Mouse (Mus musculus): ENCODE measurements around the gene Sh3bp5.

The Sh3bp5 gene

GRCm38 (mm10) chr14:31432424-31432823 lies 3.5 kb downstream of the Sh3bp5 start:
- no peak for DNase-seq

DNA sequence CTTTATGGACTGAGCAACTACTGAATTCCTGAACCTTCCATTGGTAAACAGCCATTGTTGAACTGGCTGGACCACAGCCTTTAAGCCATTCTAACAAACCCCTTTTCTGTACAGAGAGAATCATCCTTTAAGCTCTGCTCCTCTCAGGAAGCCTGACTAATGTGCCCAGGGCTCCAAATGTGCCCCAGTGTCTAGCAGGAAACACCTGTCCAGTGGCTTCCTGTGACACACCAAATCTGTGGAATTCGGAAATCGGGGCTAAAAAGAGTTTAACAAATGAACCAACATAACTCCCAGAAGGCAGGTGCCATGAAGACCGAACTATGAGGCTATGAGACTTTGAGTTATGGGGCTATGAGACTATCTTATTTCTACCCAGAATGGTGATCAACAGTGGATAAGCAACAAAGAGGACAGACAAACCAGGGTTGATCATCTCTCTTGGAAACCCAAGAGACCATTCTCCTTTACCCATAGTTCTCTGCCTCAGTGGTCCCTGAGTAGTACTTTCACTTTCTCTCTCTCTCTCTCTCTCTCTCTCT lies 4.0 kb downstream of the Sh3bp5 start:
- DNase-seq, result no peak

DNA sequence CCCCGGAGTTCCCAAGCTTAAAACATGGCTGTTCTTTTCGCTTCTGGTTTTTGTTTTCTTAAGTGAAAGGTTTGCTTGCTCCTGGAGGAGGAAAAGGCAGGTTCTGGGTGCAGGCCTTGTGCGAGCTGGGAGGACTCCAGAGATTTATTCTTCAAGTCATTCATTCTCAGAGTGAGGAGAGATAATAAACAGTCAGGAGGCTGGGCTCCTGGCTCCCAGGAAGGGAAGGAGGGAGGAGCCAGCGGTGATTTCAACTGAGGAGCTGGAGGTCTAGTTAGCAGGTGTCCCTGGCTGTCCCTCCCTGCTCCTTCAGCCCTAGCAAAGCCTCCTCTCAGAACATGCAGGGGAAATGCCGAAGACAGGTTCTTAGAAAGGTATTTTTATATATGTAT lies 6.9 kb downstream of the Sh3bp5 start:
- DNase-seq, result no peak

- no peak for DNase-seq
Measured at GRCm38 (mm10) chr14:31428211-31429003, 7.5 kb downstream of the Sh3bp5 start.

DNA sequence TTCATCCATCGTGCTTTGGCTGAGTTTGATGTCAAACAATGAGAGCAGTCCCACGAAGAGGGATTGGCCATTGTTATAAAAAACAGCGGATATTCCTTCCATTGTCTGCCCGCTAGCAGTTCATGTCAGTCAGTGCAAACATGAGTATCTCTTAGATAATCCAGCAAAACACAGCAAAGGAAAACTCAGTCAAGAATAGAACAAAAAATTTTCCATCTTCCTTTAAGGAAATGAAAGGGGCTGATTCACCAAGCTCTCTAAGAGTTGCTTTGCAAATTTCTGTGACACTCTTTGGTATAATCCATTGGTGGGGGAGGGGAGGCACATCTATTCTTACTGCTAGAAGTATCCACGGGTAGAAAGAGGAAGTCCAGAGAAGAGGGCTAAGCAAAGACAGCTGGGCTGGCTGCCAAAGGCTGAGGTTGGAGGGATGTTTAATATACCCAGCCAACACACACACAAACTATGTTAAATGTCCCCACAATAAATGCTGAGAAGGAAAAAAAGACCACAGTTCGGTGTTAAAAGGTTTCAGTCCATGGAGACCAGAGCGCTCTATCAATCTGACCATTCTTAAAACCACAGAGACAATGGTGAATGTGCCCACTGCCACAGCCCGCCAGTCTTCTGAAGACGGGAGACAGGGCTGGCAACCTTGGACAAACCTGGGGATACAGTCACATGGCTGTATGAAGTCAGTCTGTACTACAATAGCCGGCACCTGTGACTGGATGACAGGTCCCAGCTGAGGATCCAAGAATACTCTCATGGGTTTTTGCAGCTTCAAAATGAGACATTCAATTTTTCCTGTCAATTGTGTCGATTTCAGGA lies 12.7 kb downstream of the Sh3bp5 start:
- DNase-seq, result no peak

GRCm38 (mm10) chr14:31422395-31422794 lies 13.5 kb downstream of the Sh3bp5 start:
- DNase-seq, result no peak

GRCm38 (mm10) chr14:31421509-31422295 lies 14.2 kb downstream of the Sh3bp5 start:
- DNase-seq, result no peak

DNA sequence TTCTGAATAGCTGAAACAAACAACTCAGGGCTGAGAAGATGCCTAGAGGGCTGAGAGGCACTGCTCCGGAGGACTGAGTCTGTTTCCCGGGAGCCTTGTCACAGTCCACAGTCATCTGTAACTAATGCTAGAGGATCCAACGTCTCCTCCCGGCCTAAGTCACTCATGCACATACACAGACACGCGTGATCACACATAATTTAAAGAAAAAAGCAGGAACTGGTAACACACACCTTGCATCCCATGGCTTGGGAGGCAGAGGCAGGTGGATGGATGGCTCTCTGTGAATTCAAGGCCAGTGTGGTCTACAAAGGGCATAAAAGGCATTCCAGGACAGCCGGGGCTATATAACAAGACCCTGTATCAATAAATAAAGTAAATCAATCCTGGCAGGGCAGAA lies 14.9 kb downstream of the Sh3bp5 start:
- DNase-seq, result no peak

- DNase-seq, result no peak
Measured at GRCm38 (mm10) chr14:31420562-31420961, 15.3 kb downstream of the Sh3bp5 start.

DNA sequence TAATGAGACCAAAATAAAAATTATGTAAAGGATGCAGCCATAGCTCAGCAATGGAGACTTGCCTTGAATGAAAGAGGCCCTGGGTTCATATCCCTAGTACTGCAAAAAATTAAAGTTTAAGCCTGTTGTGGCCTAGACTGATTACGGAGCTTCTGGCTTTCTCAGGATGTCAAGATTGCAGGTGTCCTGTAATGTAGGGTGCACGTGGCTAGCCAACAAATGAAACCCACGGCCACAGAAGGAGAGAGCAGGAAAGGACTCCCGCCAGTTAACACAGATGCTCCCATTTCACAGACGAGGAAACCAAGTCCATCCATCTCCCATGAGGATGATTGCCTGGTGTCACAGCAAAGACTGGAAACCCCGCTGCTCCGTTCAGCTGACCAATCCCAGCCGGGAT lies 15.7 kb downstream of the Sh3bp5 start:
- no peak for DNase-seq

GRCm38 (mm10) chr14:31419279-31419678 lies 16.6 kb downstream of the Sh3bp5 start:
- no peak for DNase-seq

DNA sequence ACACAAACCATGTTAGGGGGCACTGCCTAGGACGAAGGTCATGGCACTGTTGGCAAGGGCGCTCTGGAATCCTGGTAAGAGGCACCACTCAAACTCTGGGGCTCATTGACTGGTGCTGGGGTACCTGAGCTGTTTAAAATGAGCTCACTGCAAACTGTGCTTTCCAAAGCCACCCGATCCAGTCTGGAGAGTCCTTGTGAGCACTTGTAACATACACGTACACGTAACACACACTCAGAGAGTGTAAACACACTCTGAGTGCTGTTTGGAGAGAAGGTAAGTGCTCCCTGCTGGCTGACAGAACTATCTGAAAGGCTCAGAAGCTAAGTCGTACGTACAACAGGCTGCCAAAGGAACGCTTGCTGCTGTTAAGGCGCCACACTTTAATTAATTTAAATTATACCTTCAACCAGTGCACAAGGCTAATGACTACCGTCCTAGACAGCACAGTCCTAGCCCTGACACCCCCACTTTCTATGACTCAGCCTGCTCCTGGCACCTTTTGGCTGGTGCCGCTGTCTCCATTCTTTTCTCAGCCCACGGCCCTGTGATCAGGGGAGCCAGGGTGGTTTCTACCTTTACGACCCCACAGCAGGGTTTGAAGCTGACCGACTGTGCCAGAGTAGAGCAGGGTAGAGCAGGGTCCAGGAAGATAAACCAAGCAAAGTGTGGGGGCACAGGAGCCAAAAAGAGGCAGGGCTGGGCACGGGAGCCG lies 18.9 kb downstream of the Sh3bp5 start:
- no peak for DNase-seq

DNA sequence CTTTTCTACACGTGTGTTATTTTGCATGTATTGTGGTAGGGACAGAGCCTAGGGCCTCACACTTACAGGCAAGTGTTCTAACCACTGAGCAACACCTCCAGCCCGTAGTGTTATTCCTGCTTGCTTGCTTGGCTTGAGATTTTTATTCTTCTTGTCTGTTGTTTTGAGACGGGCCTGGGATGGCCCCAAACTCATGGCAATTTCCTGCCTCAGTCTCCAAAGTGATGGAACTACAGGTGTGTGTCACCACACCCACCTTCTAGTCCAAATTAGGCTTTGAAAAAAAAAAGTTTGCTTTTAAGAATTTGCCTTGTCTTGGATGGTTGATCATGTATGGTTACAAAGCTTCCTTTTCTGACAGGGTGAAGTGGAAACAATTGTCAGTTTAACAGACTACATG lies 19.5 kb downstream of the Sh3bp5 start:
- no peak for DNase-seq

DNA sequence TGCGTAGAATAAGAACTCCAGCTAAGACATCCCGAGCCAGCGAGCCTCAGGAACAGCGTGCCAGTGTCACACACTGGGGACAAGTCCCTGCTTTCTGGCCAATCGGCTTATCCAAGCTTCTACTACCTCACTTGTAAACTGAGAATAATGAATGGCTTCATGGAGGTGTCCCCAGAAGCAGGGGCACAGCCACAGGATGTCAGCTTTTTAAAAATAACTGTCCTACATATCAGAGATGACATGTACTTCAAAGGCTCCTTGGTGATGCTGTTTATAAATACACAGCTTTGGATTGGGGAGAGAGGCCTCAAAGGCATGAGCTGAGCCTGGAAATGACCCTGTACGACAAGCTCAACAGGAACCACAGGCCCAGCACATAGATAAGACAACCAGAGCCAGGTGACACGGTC lies 20.9 kb downstream of the Sh3bp5 start:
- DNase-seq, result no peak

- DNase-seq, result no peak
Measured at GRCm38 (mm10) chr14:31414235-31414966, 21.5 kb downstream of the Sh3bp5 start.

GRCm38 (mm10) chr14:31413475-31414086 lies 22.3 kb downstream of the Sh3bp5 start:
- peak; percentile 51 for DNase-seq

DNA sequence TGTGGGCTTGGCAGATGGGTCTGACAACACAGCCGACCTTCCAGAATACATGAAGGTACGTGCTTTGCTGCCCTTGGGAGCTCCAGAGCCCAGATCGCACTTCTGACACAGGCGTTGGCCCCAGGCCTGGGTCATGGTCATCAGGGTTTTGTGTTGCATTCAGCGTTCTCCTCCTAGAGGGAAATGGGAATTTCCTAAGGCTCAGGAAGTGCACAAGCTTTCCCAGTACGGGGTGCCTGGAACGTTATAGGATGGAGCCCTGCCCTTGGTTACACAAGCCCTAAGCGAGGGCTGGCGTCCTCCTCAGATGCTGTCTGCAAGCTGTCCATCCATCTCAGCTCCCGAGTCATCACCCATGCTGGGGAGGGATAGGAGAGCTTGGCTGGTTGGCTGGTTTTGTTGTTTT lies 23.2 kb downstream of the Sh3bp5 start:
- no peak for DNase-seq

GRCm38 (mm10) chr14:31410737-31411136 lies 25.1 kb downstream of the Sh3bp5 start:
- DNase-seq, result no peak

- no peak for DNase-seq
Measured at GRCm38 (mm10) chr14:31410123-31410724, 25.7 kb downstream of the Sh3bp5 start.

GRCm38 (mm10) chr14:31408666-31409065 lies 27.2 kb downstream of the Sh3bp5 start:
- DNase-seq, result no peak

All from embryo, embryonic 11 days (tissue).